Mouse (Mus musculus): Measurements from ENCODE around the gene Gm960.

Gm960 gene

DNA sequence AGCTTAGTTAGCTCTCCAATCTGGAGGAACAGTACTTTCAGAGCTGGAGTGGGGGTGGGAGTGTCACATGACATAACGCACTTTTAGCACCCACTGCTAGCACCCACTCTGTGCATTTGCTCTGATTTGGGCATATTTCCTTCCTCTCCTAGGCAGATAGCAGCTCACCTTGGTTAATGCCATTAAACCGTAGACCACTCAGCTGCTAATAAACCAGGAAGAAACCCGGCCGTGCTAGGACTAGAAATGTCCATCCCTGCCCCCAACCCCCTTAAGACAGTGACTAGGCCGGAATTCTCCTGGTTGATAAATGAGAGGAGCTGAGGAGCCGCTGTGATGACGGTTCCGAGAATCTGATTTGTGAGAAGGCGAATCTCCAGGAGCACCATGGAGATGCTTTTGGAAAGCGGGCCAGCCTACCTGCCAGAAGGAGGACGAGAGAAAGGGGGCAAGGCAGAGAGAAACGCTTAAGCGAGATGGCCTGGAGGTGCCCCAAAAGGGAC lies 12.7 kb upstream of the Gm960 start, which contains the start of gene Sptbn2:
Gene Sptbn2 (plus strand): TSS at position 70 of the 503 bp plus-strand sequence.
- no peak for DNase-seq

DNA sequence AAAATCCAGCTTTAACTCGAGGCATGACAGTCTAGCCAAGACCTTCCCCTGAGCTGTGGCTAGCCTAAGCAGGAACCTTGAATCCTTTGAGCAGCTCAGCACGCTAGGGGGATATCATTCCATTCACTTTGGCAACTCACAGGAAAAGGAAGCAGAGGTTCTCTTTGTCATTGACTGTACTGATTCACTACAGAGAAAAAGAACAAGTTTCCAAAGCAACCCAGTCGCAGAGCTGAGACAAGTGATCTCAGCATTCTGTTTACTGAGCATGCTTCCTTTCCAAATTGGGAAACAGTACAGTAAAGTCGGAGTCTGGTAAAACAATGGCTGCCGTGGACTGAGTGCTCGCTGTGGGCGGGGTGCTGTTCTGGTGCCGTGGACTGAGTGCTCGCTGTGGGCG lies 10.3 kb upstream of the Gm960 start:
- DNase-seq = no peak

DNA sequence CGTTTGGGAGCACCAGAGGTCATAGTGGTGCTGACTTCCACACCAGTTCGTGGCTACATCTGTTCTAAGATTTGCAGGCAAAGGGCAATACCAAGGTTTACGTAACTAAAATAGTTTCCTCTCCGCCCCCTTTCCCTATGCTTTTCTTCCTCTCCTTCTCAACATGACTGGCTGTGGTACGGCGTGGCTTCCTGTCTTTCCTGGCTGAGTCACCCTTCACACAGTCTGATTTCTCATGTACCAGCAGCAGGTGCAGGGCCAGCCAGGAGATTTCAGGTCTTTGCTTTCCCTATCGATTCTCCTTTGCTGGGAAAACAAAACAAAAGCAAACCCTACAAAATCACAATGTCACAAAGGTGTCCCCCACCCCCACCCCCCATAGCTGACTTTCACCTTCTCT lies 2.8 kb upstream of the Gm960 start:
- no peak for DNase-seq

DNA sequence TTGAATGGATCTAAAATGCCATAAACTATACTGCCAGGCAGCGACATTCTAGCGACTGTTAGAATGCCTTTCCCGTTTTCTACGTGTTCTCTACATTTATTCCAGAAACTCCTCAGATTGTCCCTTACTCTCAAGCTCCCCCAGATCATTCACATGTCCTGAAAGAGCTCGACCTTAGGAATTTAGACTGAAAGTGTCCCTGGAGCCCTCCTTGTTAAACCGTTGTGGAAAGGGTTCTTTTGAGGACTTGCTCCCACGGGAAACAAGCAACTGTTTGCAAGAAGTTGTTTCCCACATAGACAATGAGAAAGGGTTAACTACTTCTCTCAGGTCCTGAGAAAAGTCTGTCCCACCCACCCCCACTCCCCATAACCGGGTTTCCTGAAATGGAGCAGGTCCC lies 2.2 kb upstream of the Gm960 start:
- no peak for DNase-seq

DNA sequence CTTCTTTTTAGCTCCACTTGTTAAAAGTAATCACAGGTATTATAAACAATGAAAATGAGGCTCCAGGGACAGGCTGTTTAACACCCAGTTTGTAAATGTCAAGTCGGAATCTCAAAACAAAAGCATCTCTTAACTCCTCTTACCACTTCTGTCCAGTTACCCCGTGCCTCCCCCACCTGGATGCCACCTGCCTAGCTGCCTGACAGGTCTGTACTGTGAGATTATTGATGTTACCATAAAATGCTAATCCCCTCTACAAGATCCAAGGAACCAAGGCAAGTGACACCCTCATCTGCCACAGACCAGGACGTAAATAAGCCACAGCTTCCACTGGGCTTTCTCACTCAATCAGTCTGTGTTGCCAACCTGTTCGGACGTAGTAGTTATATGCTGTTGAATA lies 1.4 kb upstream of the Gm960 start:
- no peak for DNase-seq

DNA sequence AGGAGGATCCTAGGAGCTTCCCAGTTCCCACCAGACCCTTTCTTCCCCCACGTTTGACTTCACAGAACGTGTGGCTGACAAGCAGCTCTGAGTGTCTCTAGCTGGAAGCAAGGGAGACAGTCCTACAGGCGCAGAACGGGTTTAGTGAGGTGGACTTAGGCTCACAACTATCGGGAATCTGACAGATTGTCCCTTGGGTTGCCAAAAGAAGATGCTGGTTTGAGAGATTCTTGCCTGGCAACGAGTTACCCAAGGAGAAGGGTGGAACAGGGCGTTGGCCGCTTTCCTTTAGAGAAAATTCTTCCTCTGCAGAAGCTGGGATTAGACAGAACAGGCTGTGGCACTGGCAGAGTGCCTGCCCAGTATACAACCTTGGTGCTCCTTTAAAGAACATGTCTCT lies 388 bp upstream of the Gm960 start:
- no peak for DNase-seq

DNA sequence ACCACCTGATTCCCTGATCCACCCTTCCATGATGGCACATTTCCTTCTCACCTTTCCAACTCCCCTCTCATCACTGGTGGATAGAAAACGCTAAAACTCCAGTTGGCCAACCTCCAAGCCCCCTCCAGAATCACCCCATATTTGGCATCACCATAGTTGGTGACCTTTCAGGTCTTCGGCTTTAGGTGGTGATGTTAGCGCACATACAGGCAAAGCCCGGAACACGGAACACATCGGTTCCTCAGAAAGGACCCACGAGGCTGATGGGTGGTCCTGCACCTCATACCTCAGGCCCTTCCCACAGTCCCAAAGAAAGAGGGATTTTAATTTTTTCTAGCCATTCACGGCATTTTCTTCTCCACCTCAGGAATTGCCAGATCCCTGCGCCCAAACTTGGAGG lies 747 bp downstream of the Gm960 start:
- no peak for DNase-seq

DNA sequence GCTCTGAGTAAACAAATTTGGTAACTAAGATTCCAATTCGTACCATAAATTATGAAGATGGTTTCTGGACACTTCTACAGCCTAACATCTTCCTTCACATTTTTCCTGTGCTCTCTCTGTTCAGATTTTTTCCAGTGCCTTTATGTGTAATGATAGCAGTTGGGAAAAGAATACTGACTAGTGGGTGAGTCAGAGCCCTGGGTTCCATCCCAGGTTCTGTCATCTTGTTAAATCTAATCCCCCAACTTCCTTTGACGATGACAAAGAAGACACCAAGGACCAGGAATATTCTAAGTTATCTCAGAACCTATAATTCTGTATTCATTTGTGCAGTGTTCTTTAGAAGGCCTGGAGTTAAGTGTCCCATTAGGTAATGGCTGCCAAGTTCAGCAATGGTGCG lies 1.3 kb downstream of the Gm960 start:
- no peak for DNase-seq

DNA sequence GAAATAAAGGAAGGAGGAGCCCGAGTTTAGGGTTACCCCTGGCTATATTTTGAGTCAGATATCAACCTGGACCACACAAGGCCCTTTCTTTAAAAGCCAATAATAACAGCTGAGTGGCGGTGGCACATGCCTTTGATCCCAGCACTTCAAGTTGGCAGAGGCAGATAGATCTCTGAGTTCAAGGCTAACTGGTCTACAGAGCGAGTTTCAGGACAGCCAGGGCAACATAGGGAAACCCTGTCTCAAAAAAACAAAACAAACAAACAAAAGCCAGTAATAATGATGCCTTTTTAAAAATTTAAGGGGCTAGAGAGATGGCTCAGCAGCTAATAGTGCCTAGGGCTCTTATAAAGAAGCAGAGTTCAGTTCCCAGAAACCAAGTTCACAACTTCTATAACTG lies 4.1 kb downstream of the Gm960 start:
- no peak for DNase-seq

DNA sequence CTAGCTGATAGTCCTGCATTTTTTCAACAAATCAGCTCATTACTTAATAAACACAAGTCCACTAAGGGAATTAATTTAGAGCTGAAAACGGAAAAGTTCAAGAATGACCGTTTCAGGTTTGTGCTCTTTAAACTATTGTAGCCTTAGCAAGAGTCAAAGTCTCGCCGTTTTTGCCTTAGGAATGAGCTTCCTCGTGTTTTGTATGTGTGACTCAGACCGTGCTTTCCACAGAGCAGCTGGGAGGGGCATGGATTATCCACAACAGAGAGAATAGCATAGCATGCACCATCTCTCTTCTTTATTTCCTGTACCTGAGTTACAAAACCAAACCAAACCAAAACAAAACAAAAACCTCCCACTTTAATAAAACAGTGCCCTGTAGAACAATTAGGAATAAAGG lies 26.1 kb downstream of the Gm960 start:
- DNase-seq = no peak

DNA sequence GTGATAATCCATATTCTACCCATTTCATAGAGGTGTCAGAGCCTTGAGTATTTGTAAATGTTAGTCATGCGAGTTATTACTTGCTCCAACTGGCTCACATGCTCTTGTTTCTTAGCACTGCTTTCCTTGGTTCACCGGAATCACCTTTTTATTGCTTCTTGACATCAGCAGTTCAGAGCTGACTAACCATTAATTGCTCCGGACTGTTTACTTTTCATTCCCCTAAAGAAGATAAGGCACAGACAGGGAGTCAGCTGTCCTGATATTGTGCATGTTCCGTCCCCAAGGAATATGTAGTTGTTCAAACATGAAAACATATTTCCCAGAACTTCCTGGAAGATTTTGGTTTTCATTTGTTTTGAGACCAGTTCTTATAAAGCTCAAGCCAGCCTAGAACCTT lies 27.7 kb downstream of the Gm960 start:
- DNase-seq = peak; percentile 7

DNA sequence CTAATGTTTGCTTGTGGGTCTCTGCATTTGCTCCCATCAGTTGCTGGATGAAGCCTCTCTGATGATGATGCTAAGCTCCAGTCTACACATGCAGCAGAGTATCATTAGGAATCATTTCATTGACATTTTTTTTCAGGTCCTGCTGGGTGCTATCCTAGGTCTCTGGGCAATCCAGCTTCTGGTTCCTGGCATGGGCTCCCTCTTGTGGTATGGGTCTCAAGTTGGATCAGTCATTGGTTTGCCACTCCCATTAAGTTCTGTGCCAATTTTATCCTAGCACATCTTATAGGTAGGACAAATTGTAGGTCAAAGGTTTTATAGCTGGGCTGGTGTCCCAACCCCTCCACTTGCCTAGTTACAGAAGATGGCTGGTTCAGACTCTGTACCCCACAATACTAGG lies 31.7 kb downstream of the Gm960 start:
- DNase-seq = no peak

DNA sequence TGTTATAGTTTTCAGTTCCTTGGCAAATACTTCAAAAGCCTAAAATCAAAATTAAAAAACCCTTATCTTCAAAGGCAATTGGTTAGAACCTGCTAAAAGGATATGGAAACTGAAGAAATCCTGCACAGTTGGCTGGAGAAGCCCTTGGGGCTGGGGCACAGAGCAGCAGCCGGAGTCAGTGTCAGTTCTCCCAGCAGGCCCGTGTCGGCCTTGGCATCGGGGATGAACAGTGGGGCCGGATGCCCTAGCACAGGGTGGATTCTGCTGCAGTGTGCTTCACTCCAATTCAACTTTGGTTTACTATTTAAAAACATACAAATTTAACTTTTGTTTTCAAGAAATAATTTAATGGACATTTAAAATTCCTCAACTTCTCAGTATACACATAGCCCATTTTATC lies 40.3 kb downstream of the Gm960 start:
- DNase-seq = no peak

DNA sequence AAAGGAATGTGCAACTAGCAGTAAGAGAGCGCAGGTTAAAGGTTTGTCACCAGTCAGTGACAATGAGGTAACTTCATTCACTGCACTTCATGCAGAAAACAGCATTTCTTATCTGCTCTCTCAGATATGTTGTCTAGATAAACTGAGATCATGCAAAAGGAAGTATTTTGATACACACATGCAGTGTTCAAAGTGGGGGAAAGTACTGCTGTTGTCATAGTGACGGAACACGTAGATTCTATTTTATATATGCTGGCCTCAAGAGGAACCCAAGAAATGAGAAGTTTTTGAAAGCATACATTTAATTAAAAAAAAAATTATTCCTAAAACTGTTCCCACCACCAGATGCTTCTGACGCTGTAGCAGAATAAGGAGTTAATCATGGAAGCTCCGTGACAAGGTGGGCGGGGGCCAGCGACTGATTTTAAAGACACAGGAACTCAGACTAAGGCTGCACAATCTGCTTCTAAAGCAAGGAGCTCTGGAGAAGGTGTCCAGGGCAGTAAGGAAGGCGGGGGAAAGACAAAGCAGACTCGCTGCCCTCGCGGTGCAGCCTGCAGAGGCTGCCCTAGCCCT lies 51.5 kb downstream of the Gm960 start:
- no peak for DNase-seq

DNA sequence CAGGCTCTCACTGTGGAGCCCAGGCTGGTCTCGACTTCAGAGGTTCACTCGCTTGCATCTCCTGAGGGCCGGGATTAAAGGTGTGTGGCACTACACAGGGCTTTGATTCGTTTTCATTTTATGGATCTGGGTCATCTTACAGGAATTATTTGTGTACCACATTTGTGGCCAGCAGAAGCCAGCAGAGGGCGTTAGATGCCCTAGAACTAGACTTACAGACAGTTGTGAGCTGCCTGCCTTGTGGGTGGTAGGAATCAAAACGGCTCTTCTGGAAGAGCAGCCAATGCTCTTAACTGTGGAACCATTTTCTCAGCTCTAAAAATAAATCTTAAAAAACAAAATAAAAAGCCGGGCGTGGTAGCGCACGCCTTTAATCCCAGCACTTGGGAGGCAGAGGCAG lies 54.2 kb downstream of the Gm960 start:
- DNase-seq = peak; percentile 21

DNA sequence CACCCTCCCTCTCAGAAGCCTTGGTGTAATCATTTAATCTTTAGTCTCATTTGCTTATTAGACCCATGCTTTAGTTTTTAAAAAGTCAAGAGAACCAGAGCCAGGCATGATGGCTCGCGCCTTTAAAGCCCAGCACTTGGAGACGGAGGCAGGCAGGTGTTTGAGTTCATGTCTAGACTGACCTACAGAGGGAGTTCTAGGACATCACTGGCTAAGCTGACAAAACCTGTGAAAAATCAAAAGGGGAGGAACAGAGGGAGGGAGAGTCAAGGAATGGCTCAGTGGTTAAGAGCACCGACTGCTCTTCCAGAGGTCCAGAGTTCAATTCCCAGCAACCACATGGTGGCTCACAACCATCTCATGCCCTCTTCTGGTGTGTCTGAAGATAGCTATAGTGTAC lies 62.5 kb downstream of the Gm960 start:
- DNase-seq = no peak

DNA sequence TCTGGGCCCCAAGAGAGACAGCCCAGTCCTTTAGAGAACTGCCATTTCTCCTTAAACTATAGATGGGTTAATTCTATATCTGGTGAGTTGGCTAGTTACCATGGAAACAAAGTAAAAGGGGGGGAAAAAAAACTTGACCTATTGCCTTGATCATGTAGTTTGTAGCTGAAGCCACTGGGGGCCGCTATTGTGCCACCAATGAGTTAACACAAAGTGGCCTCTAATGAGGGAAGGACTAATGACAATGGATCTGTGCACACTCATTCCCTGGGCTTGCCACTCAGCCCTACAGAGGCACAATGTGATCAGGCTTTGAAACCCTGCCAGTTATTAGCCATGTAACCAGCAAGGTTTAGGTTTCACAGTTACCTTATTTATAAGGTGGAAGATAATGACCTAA lies 69.6 kb downstream of the Gm960 start:
- DNase-seq = peak; percentile 37

DNA sequence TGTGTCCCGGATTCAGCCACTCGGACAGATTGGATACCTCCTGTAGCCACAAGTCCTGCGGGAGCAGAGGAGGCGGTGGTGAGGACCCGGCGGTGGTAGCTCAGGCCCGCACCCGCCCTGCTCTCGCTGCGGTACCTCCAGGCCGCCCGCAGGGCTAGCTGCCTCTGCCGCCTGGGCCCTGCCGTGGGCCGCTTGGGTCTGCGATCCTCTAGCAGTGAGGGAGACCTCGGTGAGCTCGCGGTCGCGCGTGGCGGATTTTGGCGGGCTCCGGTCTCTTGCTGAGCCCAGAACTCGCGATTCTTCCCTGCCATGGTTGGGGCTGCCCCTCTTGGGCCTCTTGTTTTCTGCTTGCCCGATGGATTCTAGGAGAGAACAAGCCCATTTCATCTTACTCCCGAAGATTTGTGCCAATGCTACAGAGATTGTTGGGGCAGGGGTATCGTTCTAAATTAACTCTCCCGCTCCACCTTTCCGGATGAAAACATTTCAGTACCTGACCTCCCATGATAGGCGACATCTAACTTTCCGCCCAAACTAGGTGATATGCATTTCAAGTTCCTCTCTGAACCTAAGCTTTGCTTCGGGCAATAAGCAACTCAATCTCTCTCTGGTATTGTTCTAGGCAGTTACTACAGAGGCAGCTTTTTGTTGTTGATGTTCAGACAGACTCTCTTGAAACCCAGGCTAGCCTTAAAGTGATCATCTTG lies 72.5 kb downstream of the Gm960 start:
- DNase-seq = no peak

DNA sequence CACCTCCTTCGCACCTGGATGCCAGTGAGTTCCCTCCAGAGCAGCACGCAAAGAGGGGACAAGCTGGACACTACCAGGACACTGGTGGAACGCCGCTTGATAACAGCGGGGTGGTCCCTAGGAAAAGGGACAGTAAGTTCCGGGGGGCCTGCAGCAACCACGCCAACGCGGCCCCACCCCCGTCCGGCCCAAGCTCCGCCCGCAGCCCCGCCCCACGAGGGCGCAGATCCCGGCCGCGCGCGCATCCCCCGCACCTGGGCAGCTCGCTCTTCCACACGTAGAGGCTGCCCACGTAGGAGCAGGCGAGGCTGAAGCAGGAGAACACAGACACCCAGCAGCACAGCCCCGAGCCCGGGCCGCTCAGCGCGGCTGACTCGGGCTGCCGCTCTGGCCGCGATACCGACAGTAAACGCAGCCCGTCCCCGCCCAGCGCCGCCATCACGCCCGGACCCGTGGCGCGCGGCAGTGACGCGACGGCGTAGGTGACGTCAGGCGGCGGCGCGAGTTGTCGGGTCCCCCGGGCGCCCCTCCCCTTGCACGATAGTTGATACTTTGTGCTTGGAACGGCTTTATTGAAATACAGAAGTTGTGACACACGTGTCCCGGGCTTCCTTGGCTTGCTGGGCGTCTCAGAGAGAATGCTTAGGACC lies 73.2 kb downstream of the Gm960 start, which contains the start of gene Rce1:
Gene Rce1 (minus strand): TSS at position 463 of the 650 bp plus-strand sequence.
- peak; percentile 87 for DNase-seq

DNA sequence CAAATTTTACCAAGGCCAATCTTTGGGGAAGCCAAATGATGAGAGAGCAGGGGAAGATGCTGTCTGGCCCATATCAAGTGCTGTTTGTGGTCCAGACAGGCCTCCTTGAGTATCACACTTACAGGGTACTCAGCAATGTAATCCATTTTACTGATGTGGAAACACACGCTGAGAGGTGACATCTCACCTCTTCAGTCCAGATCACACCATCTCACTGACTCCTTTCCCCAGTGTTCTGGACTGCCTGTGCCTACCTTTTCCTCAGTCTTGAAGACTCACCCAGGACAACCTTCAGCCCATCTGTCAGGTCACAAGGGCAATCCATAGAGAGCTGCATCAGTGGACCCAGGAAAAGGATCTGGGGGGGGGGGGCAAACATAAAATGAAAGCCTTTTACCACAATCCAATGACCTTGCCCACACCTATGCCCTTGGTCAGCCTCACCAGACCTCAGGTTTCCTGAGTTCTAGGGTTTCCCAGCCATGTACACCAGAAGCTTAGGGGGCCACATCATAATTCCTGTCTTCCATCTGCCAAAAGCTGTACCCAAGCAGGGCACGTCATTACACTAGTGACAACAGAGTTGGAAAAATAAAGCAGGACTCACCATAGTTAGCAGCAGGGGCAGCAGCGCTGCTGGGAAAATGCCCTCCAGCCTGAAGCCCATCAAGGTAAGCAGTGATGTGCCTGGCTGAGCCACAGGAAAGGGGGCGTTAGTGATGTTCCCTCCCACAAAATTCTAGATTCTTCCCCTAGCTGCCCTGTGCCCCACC lies 73.9 kb downstream of the Gm960 start:
- DNase-seq = no peak

DNA sequence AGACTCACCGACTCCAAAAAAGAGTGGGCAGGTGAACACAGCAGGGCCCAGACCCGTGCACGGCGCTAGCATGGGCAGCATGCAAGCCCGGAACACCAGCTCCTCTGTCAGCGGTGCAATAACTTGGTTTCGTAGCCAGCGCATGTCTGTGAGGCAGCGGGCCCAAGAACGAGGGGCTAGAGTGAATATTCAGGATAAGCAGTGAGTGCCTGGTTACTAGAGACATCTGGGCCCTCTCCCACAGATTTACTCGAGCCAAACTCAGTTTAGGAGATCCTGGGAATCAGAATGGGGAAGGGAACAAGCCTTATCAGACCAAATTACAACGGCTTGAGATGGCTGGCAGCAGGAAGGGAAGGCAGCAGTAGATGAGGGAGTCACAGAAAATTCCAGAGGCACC lies 74.5 kb downstream of the Gm960 start:
- no peak for DNase-seq

DNA sequence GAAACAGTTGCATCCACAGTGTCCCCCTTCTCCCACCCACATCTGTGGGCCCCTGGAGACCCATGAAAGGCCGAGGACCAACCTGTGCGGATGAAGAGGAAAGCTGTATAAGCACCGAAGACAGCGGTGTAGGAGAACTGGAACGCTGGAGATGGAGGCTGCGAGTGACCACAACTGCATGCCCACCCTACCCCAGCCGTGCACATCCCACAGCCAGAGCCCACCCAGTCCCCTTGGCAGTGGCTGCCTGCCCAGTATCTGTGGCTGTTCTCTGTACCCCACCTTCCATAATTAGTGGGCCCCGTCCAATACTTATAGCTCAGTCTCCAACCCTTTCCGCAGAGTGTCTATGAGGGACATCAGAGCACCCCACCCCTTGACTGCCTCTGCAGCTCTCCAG lies 75.0 kb downstream of the Gm960 start:
- no peak for DNase-seq

DNA sequence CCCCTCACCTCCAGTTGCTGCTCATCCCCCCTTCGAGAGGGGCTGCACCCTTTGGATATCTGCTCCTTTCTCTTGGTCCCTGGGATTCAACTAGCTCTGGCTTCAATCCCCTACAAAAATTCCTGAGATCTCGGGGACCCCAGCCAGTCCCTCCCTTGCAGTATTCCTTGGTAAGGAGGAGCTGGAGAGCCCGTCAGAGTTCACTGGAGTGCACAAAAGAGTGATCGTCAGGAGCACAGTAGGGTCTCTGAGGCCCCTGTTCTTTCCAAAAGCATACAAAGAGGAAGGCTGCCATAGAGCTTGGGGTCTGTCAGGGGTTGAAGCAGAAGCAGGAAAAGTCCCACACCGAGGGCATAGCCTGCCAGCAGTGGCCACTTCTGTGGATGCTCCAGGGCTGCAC lies 75.7 kb downstream of the Gm960 start:
- no peak for DNase-seq

DNA sequence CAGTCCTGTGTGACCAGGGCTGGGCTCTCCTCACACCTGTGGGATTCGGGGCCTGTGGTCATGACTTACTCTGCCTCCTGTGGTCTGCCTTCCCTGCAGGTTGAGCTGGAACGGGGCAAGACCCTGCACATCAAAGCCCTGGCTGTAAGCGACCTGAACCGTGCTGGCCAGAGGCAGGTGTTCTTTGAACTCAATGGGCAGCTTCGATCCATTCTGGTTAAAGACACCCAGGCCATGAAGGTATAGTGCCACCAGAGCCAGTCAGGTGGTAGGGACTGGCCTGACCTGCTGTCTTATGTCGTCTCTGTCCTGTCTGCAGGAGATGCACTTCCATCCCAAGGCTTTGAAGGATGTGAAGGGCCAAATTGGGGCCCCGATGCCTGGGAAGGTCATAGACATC lies 77.7 kb downstream of the Gm960 start:
- no peak for DNase-seq
